Mouse (Mus musculus) C2C12 (cell line): ENCODE results near the gene Enkur. TPM values are rescaled to one million over a fixed set of nuclear protein-coding genes. Genes with fewer than 3 reads are reported as not detected.
"Not testable (repeated sequence)": the region's sequence is repeated elsewhere in the genome, so short reads cannot be mapped to it uniquely, and the experiment has no call there.

Experiments used
- H3K27me3 ChIP-seq: one replicate; pipeline ENCODE4 v1.6.1; 2011; ENCODE audit not compliant: control insufficient read depth, insufficient read depth, insufficient read length
- H3K36me3 ChIP-seq: one replicate; pipeline ENCODE4 v1.6.1; 2011; ENCODE audit not compliant: control insufficient read depth, insufficient read depth
- H3K4me3 ChIP-seq: one replicate; pipeline ENCODE4 v1.5.1; 2011; ENCODE audit warnings: mild to moderate bottlenecking, control low read depth; ENCODE audit not compliant: poor library complexity, insufficient read depth, severe bottlenecking
- H3K79me2 ChIP-seq: one replicate; pipeline ENCODE4 v1.6.1; 2011; ENCODE audit not compliant: control insufficient read depth, insufficient read depth
- H3K79me3 ChIP-seq: one replicate; pipeline ENCODE4 v1.6.1; 2011; ENCODE audit warnings: low read depth, control low read depth
- H3ac ChIP-seq: one replicate; pipeline ENCODE3; 2011; ENCODE audit warnings: low read depth; ENCODE audit not compliant: control insufficient read depth, insufficient read length
- CEBPB ChIP-seq: IDR thresholded peaks from one replicate; pipeline ENCODE4 v1.6.1; 2011; ENCODE audit warnings: low read depth, mild to moderate bottlenecking, control low read depth, moderate library complexity
- CTCF ChIP-seq: IDR thresholded peaks from one replicate; pipeline ENCODE4 v1.5.1; 2011; ENCODE audit not compliant: control insufficient read depth, insufficient read depth, insufficient read length
- FOSL1 ChIP-seq: IDR thresholded peaks from one replicate; pipeline ENCODE4 v1.8.0; 2011; ENCODE audit warnings: mild to moderate bottlenecking, low read length; ENCODE audit not compliant: poor library complexity, insufficient read depth, severe bottlenecking
- MAX ChIP-seq: IDR thresholded peaks from one replicate; pipeline ENCODE4 v1.6.1; 2011; ENCODE audit warnings: mild to moderate bottlenecking, control low read depth
- MYOD1 ChIP-seq: IDR thresholded peaks from one replicate; pipeline ENCODE4 v1.6.1; 2011; ENCODE audit warnings: low read depth; ENCODE audit not compliant: control insufficient read depth, insufficient read length
- MYOG ChIP-seq: IDR thresholded peaks from one replicate; pipeline ENCODE4 v1.6.1; 2011; ENCODE audit not compliant: control insufficient read depth, insufficient read length; ENCODE audit errors: extremely low read depth
- USF1 ChIP-seq: IDR thresholded peaks from one replicate; pipeline ENCODE4 v1.6.1; 2011; ENCODE audit warnings: low read depth, mild to moderate bottlenecking, control low read depth, moderate library complexity
- long read RNA-seq, 2 experiments: library from polyadenylated mRNA; unstranded; transcript quantifications; one replicate each; pipeline ENCODE4 v2.0.0; 2019 to 2020
- polyA plus RNA-seq: library from polyadenylated mRNA; unstranded; fragments of >200 nt; fragmentation: generic; extraction: Trizol; gene quantifications from one replicate; pipeline ENCODE4 v1.2.1, GENCODE M21; 2012; ENCODE audit warnings: missing spikeins

Enkur gene
- 0.08 TPM for polyA plus RNA-seq
- long read RNA-seq, experiment 1, partial matches to known transcripts = 0 of 1 reads
- long read RNA-seq, experiment 1, other reads (novel, unspliced or antisense) = 1 of 1 reads
- long read RNA-seq, experiment 2, partial matches to known transcripts = 0 of 1 reads
- long read RNA-seq, experiment 2, other reads (novel, unspliced or antisense) = 0 of 1 reads

GRCm38 (mm10) chr2:21204912-21205830, at the start of gene Enkur, which contains the start of gene Thnsl1:
Gene Enkur (minus strand): TSS chr2:21205365.
Gene Thnsl1 (plus strand): TSS chr2:21205724.
- H3K79me2 ChIP-seq = no peaks in the 10 kb centered on the region
- TF ChIP-seq FOSL1 (no peak), MYOG (no peak), MAX (peak; percentile 22)
- H3K79me3 ChIP-seq = no peaks in the 10 kb centered on the region
- peak within 1 kb of the TSS; percentile 78 for H3ac ChIP-seq
- H3K36me3 ChIP-seq = no peaks in the 10 kb centered on the region
- no peaks in the 10 kb centered on the region for H3K27me3 ChIP-seq
- peak within 1 kb of the TSS; percentile 54 for H3K4me3 ChIP-seq

DNA sequence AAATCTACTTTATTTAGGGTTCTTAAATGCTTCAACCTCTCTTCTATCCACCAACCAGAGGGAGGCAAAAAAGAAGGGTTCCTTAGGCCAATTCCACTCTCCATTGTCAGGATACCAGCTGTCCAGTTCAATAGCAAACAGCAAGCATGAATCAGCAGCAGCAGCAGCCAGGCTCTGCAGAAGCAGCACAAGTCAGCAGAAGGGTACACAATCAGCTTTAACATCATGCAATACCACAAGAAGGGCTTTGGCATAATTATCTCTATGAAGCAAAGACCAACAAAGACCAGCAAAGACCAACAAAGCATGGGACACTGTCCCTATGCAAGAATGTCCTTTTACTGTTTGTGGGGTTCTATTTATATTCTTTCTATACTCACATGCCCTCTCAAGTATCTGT, 49.1 kb upstream of the Enkur start:
- H3ac ChIP-seq = no peak overlapping the region
- H3K79me3 ChIP-seq = no peaks in the 10 kb centered on the region
- H3K4me3 ChIP-seq = no peak overlapping the region
- no peaks in the 10 kb centered on the region for H3K79me2 ChIP-seq
- H3K36me3 ChIP-seq = no peaks in the 10 kb centered on the region
- TF ChIP-seq MYOD1 = peak; percentile 19
- no peak for TF ChIP-seq MYOG
- H3K27me3 ChIP-seq = no peaks in the 10 kb centered on the region

GRCm38 (mm10) chr2:21253644-21254043, 48.5 kb upstream of the Enkur start:
- TF ChIP-seq USF1 (no peak), MYOD1 (no peak), MYOG (no peak), FOSL1 (no peak), MAX (no peak), CTCF (no peak), CEBPB (no peak)
- H3K27me3 ChIP-seq = no peaks in the 10 kb centered on the region
- H3ac ChIP-seq = no peak overlapping the region
- no peaks in the 10 kb centered on the region for H3K79me2 ChIP-seq
- no peaks in the 10 kb centered on the region for H3K79me3 ChIP-seq
- no peaks in the 10 kb centered on the region for H3K36me3 ChIP-seq
- no peak overlapping the region for H3K4me3 ChIP-seq

GRCm38 (mm10) chr2:21245477-21246102, 40.4 kb upstream of the Enkur start:
- Histone ChIP-seq H3K79me3 (no peaks in the 10 kb centered on the region), H3K79me2 (no peaks in the 10 kb centered on the region), H3K4me3 (no peak overlapping the region), H3ac (no peak overlapping the region), H3K27me3 (no peaks in the 10 kb centered on the region), H3K36me3 (no peaks in the 10 kb centered on the region)
- TF ChIP-seq CEBPB (no peak), MYOD1 (no peak), FOSL1 (no peak), CTCF (no peak), USF1 (no peak), MAX (no peak), MYOG (no peak)

- Histone ChIP-seq H3K79me2 (no peaks in the 10 kb centered on the region), H3K4me3 (no peak overlapping the region), H3K79me3 (no peaks in the 10 kb centered on the region), H3ac (no peak overlapping the region), H3K36me3 (no peaks in the 10 kb centered on the region), H3K27me3 (no peaks in the 10 kb centered on the region)
- TF ChIP-seq CEBPB = no peak
- no peak for TF ChIP-seq MYOG
- no peak for TF ChIP-seq FOSL1
- no peak for TF ChIP-seq MYOD1
- TF ChIP-seq USF1 = no peak
- TF ChIP-seq CTCF = no peak
- TF ChIP-seq MAX = no peak
Measured at GRCm38 (mm10) chr2:21244986-21245385, 39.8 kb upstream of the Enkur start.

GRCm38 (mm10) chr2:21244104-21244503, 38.9 kb upstream of the Enkur start:
- H3K79me2 ChIP-seq, H3K4me3 ChIP-seq, H3ac ChIP-seq, H3K79me3 ChIP-seq, H3K27me3 ChIP-seq, H3K36me3 ChIP-seq: not testable (repeated sequence)
